Mouse (Mus musculus): Measurements from ENCODE around the gene Hist1h2bb. TPM values are rescaled to one million over a fixed set of nuclear protein-coding genes. Genes with fewer than 3 reads are reported as not detected.

Gene Hist1h2bb
- polyA plus RNA-seq, 1 experiment from 2014 or later = 12.6 TPM

- DNase-seq (ENCODE audit: low spot score) = no peak
Measured at GRCm38 (mm10) chr13:23747892-23748288, 1.4 kb downstream of the Hist1h2bb start.

- peak; percentile 1 for DNase-seq (ENCODE audit: low spot score)
Measured at GRCm38 (mm10) chr13:23749563-23750121, 3.1 kb downstream of the Hist1h2bb start.

GRCm38 (mm10) chr13:23750839-23751477 lies 4.4 kb downstream of the Hist1h2bb start, which contains the start of gene Hist1h2ab:
Gene Hist1h2ab, plus strand, starts transcription at chr13:23751126.
- DNase-seq (ENCODE audit: low spot score) = peak; percentile 86

- DNase-seq (ENCODE audit: low spot score) = peak; percentile 57
Measured at GRCm38 (mm10) chr13:23751478-23751956, 5.0 kb downstream of the Hist1h2bb start.

- DNase-seq (ENCODE audit: low spot score) = peak; percentile 91
Measured at GRCm38 (mm10) chr13:23752067-23752741, 5.7 kb downstream of the Hist1h2bb start, which contains the start of gene Hist1h3b. Gene Hist1h3b, plus strand, starts transcription at chr13:23752267.

DNA sequence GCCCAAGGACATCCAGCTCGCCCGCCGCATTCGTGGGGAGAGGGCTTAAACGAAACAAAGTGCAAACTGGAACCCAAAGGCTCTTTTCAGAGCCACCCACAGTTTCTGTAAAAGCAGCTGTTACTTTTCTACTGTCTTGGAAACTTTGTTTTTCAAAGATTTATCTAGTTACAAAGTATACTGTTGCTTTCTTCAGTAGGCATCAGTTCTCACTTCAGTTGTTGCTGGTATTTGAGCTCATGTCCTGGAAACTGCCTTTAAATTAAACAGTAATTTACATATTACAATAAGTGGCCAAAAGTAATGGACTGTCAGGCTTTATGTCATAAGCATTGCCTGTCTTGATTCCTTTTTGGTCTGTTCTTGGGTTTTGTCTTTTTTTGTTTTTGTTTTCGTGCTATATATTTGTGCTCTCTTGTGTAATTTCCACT lies 6.2 kb downstream of the Hist1h2bb start:
- DNase-seq (ENCODE audit: low spot score) = peak; percentile 7

DNA sequence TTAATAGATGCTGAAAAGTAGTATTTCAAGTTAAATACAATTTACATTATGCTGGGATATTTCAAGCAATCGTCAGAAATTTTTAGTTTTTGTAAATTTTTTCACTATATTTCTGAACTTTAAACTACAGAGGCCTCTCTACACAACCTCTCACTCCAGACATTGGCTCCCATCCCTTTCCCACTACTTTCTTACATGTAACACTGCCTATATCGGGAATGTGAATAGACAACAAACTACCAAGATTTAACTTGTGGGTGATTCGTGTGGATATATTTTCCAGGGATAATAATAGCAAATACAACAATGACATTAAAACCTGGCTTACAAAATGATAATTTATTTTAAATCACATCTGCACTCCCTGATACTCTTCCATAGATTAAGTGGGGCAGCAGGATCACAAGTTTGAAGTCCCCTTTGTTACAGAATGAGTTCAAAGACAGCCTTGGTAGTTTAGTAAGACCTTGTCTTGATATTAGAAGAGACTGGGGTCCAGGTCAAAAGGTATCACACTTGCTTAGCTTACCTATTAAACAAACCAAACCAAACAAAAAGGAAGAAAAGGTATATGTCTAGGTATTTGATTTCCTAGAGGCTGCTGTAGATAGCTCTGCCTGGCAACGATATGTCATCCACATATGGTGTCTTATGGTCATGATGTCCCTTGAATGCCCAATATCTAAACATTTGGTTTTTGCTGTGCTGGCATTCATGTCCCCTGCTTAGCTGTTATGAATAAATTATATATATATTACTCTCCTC lies 7.0 kb downstream of the Hist1h2bb start:
- peak; percentile 4 for DNase-seq (ENCODE audit: low spot score)

GRCm38 (mm10) chr13:23755000-23755399 lies 8.5 kb downstream of the Hist1h2bb start:
- no peak for DNase-seq (ENCODE audit: low spot score)

DNA sequence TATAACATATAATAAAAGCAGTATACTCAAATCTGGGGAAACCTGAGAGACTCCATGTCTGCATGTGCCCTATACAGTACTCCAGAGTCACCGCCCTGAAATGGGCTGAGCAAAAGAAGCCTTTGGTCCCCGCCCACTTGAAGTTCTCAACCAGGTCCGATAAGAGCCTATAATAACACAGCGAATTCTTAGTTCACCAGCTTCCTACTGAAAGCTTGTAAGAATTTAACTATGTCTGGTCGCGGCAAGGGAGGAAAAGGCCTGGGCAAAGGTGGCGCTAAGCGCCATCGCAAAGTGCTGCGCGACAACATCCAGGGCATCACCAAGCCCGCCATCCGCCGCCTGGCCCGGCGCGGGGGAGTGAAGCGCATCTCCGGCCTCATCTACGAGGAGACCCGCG lies 10.3 kb downstream of the Hist1h2bb start, which contains the start of gene Hist1h4b:
Gene Hist1h4b (plus strand): TSS at position 224 of the 400 bp plus-strand sequence.
- DNase-seq (ENCODE audit: low spot score) = peak; percentile 95

- peak; percentile 50 for DNase-seq (ENCODE audit: low spot score)
Measured at GRCm38 (mm10) chr13:23757211-23757773, 10.8 kb downstream of the Hist1h2bb start.

DNA sequence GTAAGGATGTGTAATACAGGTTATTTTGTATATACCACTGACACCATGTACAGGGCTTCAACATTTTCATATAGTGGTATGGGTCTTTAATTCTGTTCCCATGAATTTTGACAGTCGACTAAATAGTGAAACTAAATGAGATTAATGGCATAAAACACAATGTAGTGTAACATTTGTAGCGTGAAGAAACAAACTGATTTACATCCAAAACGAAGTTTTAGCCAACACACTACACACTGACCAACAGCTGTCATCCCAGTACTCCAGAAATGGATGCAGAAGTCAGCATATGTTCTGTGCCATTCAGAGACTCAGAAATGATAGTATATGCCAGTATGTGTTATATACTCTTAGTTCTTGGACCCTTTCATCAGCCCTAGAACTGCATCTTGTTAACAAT lies 11.4 kb downstream of the Hist1h2bb start:
- no peak for DNase-seq (ENCODE audit: low spot score)

DNA sequence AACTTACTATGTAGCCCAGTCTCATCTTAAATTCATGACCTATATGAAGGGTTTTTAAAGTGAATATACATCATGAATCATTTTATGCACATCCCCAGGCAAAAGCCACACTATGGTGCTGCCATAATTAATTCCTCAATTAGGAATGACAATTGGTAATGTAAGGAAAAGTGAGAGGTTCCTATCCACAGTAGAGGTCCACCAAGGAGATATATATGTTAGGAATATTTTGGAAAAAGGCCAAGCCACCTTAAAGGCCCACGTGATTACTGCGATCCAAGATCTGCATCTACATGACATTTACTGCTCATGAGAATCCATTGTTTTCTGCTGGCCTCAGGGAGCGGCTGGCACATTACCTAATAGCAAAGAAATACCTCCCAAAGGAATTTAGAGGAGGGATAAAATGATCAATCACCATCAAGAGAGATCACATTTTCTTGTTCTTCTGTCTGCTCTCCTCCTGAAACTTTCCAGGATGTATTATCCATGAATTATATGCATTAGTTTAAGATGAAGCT lies 12.8 kb downstream of the Hist1h2bb start:
- no peak for DNase-seq (ENCODE audit: low spot score)

DNA sequence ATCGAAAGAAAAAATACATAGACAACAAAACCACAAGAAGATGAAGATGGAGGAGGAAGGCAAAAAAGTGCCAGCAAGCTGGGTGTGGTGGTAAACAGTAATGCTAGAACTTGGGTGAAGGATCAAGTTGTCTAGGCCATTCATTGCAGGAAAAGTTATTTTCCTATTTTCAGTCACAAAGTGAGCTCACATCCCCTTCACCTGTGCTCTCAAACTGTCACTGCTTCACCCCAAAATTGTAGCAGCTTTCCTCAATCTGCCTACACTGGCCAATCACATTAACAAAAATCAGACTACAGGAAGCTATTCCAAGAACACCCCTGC lies 13.3 kb downstream of the Hist1h2bb start:
- DNase-seq (ENCODE audit: low spot score) = no peak

GRCm38 (mm10) chr13:23760240-23760971 lies 13.9 kb downstream of the Hist1h2bb start:
- DNase-seq (ENCODE audit: low spot score) = peak; percentile 82

- peak; percentile 99 for DNase-seq (ENCODE audit: low spot score)
Measured at GRCm38 (mm10) chr13:23760972-23761864, 14.7 kb downstream of the Hist1h2bb start, which contains the start of gene Hist1h4a. Gene Hist1h4a, minus strand, starts transcription at chr13:23761230.

DNA sequence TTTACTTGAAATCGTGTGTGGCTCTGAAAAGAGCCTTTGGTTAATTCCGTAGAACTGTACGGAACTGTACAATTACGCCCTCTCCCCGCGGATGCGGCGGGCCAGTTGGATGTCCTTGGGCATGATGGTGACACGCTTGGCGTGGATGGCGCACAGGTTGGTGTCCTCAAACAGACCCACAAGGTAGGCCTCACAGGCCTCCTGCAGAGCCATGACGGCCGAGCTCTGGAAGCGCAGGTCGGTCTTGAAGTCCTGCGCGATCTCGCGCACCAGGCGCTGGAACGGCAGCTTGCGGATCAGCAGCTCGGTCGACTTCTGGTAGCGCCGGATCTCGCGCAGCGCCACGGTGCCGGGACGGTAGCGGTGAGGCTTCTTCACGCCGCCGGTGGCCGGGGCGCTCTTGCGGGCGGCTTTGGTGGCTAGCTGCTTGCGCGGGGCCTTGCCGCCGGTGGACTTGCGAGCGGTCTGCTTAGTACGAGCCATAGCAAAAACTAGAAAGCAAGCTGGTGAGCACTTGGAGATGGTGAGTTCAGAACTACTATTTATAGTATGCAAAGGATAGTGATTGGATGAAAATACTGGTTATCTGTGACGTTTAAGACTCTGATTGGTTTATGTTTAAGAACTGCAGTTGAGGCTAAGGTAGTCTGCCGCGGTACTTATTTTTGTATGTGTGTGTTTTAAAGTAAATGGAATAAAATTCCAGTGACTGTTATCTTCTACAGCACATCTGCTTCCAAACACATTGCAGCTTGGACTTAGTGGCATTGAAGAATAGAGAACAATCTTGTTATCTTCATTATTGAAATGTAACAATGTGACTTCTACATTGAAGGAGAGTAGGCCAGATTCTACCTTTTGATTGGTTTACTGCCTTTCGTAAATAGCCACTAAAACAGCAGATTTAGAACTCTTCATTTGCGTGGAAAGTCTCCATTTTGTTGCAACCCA lies 15.6 kb downstream of the Hist1h2bb start, which contains the start of gene Hist1h3a:
Gene Hist1h3a (minus strand): TSS at position 516 of the 951 bp plus-strand sequence.
- DNase-seq (ENCODE audit: low spot score) = peak; percentile 91

GRCm38 (mm10) chr13:23763242-23763585 lies 16.7 kb downstream of the Hist1h2bb start:
- DNase-seq (ENCODE audit: low spot score) = no peak
